Mouse (Mus musculus): ENCODE measurements around the gene Kcnk13.

The Kcnk13 gene

GRCm38 (mm10) chr12:100099971-100100706, 135.8 kb downstream of the Kcnk13 start:
- no peak for DNase-seq

- DNase-seq: no peak
Measured at GRCm38 (mm10) chr12:100100707-100101030, 136.4 kb downstream of the Kcnk13 start.

- no peak for DNase-seq
Measured at GRCm38 (mm10) chr12:100101651-100102050, 137.4 kb downstream of the Kcnk13 start.

DNA sequence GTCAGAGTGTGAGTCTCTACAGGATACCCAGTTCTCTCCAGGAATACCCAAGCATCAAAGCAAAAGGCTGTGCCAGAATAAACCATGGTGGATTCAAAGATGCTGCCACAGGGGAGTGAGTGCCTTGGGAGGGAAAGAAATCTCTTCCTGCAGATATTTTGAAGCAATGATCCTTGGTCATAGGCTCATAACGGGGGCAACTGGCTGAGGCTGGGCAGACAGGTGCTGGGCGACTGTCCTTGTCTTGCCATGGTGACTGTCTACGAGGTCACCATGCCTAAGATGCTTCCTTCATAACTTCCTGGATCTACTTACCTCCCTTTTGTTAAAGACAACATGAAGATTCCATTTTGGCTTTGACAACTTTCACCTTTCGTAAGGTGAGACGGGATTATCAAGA, 140.2 kb downstream of the Kcnk13 start:
- no peak for DNase-seq

DNA sequence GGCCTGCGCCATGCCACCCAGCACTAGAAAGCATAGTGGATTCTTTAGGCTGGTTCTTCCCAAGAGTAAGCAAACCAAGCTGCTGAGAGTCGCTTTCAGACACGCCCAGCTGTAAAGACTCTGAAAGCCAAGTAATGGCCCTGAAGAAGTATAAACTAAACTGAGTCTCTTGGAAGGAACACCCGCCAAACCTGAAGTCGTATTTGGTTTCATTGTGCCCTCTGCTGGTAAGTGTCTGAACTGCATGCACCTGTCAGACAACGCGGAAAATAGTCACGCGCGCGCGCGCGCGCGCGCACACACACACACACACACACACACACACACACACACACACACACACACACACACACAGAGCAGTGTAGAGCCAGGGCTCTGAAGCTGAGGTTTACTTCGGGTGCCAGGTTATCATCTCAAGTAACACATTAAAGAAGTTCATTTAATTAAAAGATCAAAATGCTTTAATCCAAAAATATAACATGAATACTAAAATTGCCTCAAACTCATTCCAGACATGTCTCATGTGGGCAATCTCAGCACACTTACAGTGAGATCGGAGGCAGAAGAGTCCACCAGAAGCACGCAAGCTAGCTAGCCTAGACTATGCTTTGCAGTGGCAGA, 142.1 kb downstream of the Kcnk13 start:
- DNase-seq: peak; percentile 79 to 87

DNA sequence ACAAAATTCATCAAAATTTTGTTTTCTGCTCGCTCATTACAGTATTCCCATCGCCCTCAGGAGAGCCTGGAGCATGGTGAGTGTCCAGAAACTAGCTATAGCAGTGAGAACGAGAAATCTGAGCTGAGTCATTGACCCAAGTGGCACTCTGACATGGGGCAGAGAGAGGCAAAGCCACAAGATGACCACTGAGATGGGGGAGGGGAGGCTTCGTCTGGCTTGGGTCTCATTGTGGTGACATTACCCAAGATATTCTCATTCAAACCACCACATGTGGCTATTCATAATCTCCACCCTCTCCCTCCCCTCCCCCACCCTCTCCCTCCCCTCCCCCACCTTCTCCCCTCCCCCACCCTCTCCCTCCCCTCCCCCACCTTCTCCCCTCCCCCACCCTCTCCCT, 143.1 kb downstream of the Kcnk13 start:
- no peak for DNase-seq

DNA sequence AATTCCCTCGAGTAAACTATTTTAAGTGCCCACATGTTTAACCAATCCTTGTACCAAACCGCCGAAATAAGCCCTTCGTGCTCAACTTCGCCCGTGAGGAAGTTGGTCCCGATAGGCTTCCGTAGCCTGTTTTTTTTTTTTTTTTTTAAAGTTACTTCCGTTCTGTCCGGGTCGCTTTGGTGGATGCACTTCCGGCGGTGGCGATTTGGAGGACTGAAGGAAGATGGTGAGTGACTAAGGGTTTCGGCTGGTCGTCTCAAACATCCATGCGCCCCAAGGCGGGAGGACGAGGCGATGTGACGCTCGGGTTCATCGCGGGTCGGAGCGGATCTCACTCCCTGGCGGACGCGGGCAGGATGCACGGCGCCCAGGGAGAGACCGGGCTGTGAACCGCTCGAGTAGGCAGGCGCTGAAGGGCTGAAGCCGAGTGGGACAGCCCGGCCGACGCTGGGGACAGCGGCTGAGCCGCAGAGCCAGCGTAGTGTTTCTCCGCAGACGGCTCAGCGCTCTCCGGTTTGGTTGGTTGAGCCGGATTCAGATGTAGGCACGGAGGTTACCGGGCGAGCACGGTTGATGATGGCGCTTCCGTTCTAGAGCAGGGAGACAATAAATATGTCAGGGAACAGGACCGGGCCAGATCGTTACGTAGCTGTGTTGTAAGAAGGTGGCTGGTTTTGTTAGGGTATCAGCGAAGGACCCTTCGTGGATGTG, 145.8 kb downstream of the Kcnk13 start, which contains the start of gene Psmc1:
Gene Psmc1, plus strand, starts transcription at position 169 of the 711 bp plus-strand sequence.
- peak; percentile 75 to 82 for DNase-seq

Measured in cerebellum, postnatal 36 days (tissue).